Mouse (Mus musculus) kidney, adult 8-10 months (tissue): Measurements from ENCODE around the gene Lrrc47.

ENCODE experiments used
- DNase-seq, 2 experiments: peaks; one replicate each; pipeline ENCODE4 v3.0.0; 2022

Gene Lrrc47

GRCm38 (mm10) chr4:154011646-154012089 is at the start of gene Lrrc47:
TSS of gene Lrrc47 (plus strand) at chr4:154011731.
- peak; percentile 76 to 81 for DNase-seq

- DNase-seq: no peak
These were observed 48.9 kb upstream of the Lrrc47 start for GRCm38 (mm10) chr4:153962631-153963030.

- DNase-seq: no peak
These were observed 44.9 kb upstream of the Lrrc47 start for GRCm38 (mm10) chr4:153966651-153967050.

- DNase-seq: no peak
These were observed 44.0 kb upstream of the Lrrc47 start for GRCm38 (mm10) chr4:153967556-153967955.

- DNase-seq: no peak
These were observed 43.5 kb upstream of the Lrrc47 start for GRCm38 (mm10) chr4:153968063-153968462.

- DNase-seq: peak; percentile 91 to 96
These were observed 36.9 kb upstream of the Lrrc47 start, which contains the start of the genes Dffb and Cep104 for GRCm38 (mm10) chr4:153974431-153975291. TSS of gene Dffb (minus strand) at chr4:153975126. TSS of gene Cep104 (plus strand) at chr4:153975194.

GRCm38 (mm10) chr4:153975292-153975662 is 36.3 kb upstream of the Lrrc47 start:
- DNase-seq: no peak

- no peak for DNase-seq
These were observed 35.8 kb upstream of the Lrrc47 start for GRCm38 (mm10) chr4:153975768-153976167.

GRCm38 (mm10) chr4:153979243-153979642 is 32.3 kb upstream of the Lrrc47 start:
- DNase-seq: no peak

GRCm38 (mm10) chr4:153980470-153980869 is 31.1 kb upstream of the Lrrc47 start:
- no peak for DNase-seq

- peak in 1 of 2 experiments; percentile 22 for DNase-seq
These were observed 18.8 kb upstream of the Lrrc47 start for GRCm38 (mm10) chr4:153992715-153993114.

GRCm38 (mm10) chr4:153993505-153993904 is 18.0 kb upstream of the Lrrc47 start:
- no peak for DNase-seq

- no peak for DNase-seq
These were observed 6.0 kb upstream of the Lrrc47 start for GRCm38 (mm10) chr4:154005488-154005887.

- DNase-seq: no peak
These were observed 5.3 kb upstream of the Lrrc47 start for GRCm38 (mm10) chr4:154006264-154006663.

GRCm38 (mm10) chr4:154007759-154008158 is 3.8 kb upstream of the Lrrc47 start:
- DNase-seq: no peak

GRCm38 (mm10) chr4:154010907-154011645 is 455 bp upstream of the Lrrc47 start:
- no peak for DNase-seq

GRCm38 (mm10) chr4:154012132-154012882 is 776 bp downstream of the Lrrc47 start:
- no peak for DNase-seq

GRCm38 (mm10) chr4:154015476-154015875 is 3.9 kb downstream of the Lrrc47 start:
- DNase-seq: peak in 1 of 2 experiments; percentile 66

- peak; percentile 72 to 82 for DNase-seq
These were observed 8.0 kb downstream of the Lrrc47 start for GRCm38 (mm10) chr4:154019571-154019970.

- peak; percentile 64 to 71 for DNase-seq
These were observed 9.9 kb downstream of the Lrrc47 start for GRCm38 (mm10) chr4:154021432-154021831.

GRCm38 (mm10) chr4:154022407-154022806 is 10.9 kb downstream of the Lrrc47 start:
- peak; percentile 93 for DNase-seq

GRCm38 (mm10) chr4:154022844-154023243 is 11.3 kb downstream of the Lrrc47 start:
- no peak for DNase-seq
